8 mouse cellular contexts compared by ENCODE assay signal in genomic region chr8:120539775-120540625, GRCm38 (mm10). TPM values are rescaled to one million over a fixed set of nuclear protein-coding genes. Genes with fewer than 3 reads are reported as not detected.
DNase-seq lines count a peak whose midpoint lies in the region; ATAC-seq lines count a peak whose summit lies in the region.

No protein-coding gene starts in this region.

- H3K4me2 ChIP-seq in stomach, embryonic 15.5 days = peak overlapping the region; percentile 99

- peak overlapping the region; percentile 81 for H3K4me3 ChIP-seq in hindbrain, embryonic 10.5 days
- H3K4me3 ChIP-seq in stomach, embryonic 15.5 days (replicated peaks) = peak overlapping the region; percentile 63; the same call in 1 of the 2 replicates

- peak; percentile 82 for DNase-seq in left cerebral cortex, postnatal 4 days
- DNase-seq in left cerebral cortex, adult 9 months (ENCODE audit: low spot score in 2 of 2) = no peak
- DNase-seq in c-Kit-positive CD71-positive TER-119-negative erythroid progenitor cells, embryonic 14.5 days (ENCODE audit: low read depth) = peak; percentile 83
- no peak for DNase-seq in hindbrain, embryonic 10.5 days (ENCODE audit: low spot score)
- peak; percentile 82 for DNase-seq in liver
- DNase-seq in layer of hippocampus, adult 9-11 months = no peak
- no peak for DNase-seq in adrenal gland, postnatal 25 days

- no peak overlapping the region; the same call in 1 of the 2 replicates for H3K9ac ChIP-seq in stomach, embryonic 15.5 days

- 28% methylated on average over 23 of the region's 23 CpGs for WGBS in hindbrain, embryonic 10.5 days
- WGBS in stomach, embryonic 15.5 days = 39% methylated on average over 23 of the region's 23 CpGs

- no peak for ATAC-seq in stomach, embryonic 15.5 days (ENCODE audit: insufficient read depth, low FRiP score, low read depth)

- H3K27ac ChIP-seq in hindbrain, embryonic 10.5 days = peak overlapping the region; percentile 98
- peak overlapping the region; percentile 94 for H3K27ac ChIP-seq in stomach, embryonic 15.5 days

- peaks cover 99% of the 10 kb centered on the region for H3K4me1 ChIP-seq in hindbrain, embryonic 10.5 days (replicated peaks)
- peaks cover 74% of the 10 kb centered on the region for H3K4me1 ChIP-seq in stomach, embryonic 15.5 days

- intact Hi-C loops in left cerebral cortex, postnatal 4 days (cut with DNase I) = loop anchor here (5.0 to 10.0 kb wide), 2 partner anchors 238 to 255 kb away; no protein-coding TSS in a partner anchor

- H3K36me3 ChIP-seq in hindbrain, embryonic 10.5 days = no peaks in the 10 kb centered on the region
- H3K36me3 ChIP-seq in stomach, embryonic 15.5 days = no peaks in the 10 kb centered on the region

- H3K27me3 ChIP-seq in hindbrain, embryonic 10.5 days (ENCODE audit: insufficient read depth, poor library complexity, severe bottlenecking) = peaks cover 54% of the 10 kb centered on the region
- H3K27me3 ChIP-seq in stomach, embryonic 15.5 days (replicated peaks) = no peaks in the 10 kb centered on the region

- H3K9me3 ChIP-seq in hindbrain, embryonic 10.5 days = no peaks in the 10 kb centered on the region
- H3K9me3 ChIP-seq in stomach, embryonic 15.5 days = no peaks in the 10 kb centered on the region

RNA-seq across cellular contexts. Expression of gene Gins2, which starts 49.1 kb away (rescaled TPM):
- 1 to 10 TPM; 4.8 to 5.7 TPM for total RNA-seq in left cerebral cortex, postnatal 4 days (2021)
- polyA plus RNA-seq in hindbrain, embryonic 10.5 days (2016; fragmentation: Nextera tagmentation; extraction: Ambion mirVana) = 138 and 165 TPM in 2 replicates
- polyA plus RNA-seq in stomach, embryonic 15.5 days (2015; fragmentation: Nextera tagmentation; extraction: Ambion mirVana) = 88.1 and 94.7 TPM in 2 replicates
- 12.2 and 12.4 TPM in 2 replicates for total RNA-seq in adrenal gland, postnatal 25 days (2021)

Comparison
In these comparisons a context has a peak if more than half of its experiments do, and no peak if none do; other contexts are left out.
1. DNase-seq: peak in left cerebral cortex, postnatal 4 days (single experiment), c-Kit-positive CD71-positive TER-119-negative erythroid progenitor cells, embryonic 14.5 days (single experiment) and liver (single experiment); none in left cerebral cortex, adult 9 months (0 of 2), hindbrain, embryonic 10.5 days (single experiment), layer of hippocampus, adult 9-11 months (single experiment) and adrenal gland, postnatal 25 days (single experiment).